Mouse (Mus musculus) kidney, adult 2 months (tissue): ENCODE measurements around the gene Pgghg.

Experiments used
- CTCF ChIP-seq: fragments of 200-500 bp; conservative IDR thresholded peaks from 2 replicates; pipeline ENCODE4 v1.5.1; 2011; ENCODE audit warnings: low read depth, mild to moderate bottlenecking, control low read depth, low read length, moderate library complexity, mixed read lengths; ENCODE audit not compliant: insufficient read depth, insufficient read length
- POLR2A ChIP-seq: fragments of 200-500 bp; IDR thresholded peaks from one replicate; pipeline ENCODE4 v1.6.1; 2011; ENCODE audit warnings: low read depth, low read length, control low read depth

- TF ChIP-seq POLR2A: no peak
- TF ChIP-seq CTCF: no peak
Measured at GRCm38 (mm10) chr7:140955342-140955741, 14.2 kb downstream of the Pgghg start.
